Mouse (Mus musculus) bone marrow, adult 2 months (tissue): ENCODE results near the gene Stx4a.

Experiments used
- CTCF ChIP-seq: fragments of 200-500 bp; IDR thresholded peaks from 2 replicates; pipeline ENCODE4 v1.5.1; 2011; ENCODE audit warnings: low read length, control low read depth; ENCODE audit not compliant: control insufficient read depth, insufficient read depth
- POLR2A ChIP-seq: fragments of 200-500 bp; IDR thresholded peaks from 2 replicates; pipeline ENCODE4 v1.6.1; 2011; ENCODE audit warnings: low read depth, mild to moderate bottlenecking, control low read depth, low read length, borderline replicate concordance; ENCODE audit not compliant: control insufficient read depth

DNA sequence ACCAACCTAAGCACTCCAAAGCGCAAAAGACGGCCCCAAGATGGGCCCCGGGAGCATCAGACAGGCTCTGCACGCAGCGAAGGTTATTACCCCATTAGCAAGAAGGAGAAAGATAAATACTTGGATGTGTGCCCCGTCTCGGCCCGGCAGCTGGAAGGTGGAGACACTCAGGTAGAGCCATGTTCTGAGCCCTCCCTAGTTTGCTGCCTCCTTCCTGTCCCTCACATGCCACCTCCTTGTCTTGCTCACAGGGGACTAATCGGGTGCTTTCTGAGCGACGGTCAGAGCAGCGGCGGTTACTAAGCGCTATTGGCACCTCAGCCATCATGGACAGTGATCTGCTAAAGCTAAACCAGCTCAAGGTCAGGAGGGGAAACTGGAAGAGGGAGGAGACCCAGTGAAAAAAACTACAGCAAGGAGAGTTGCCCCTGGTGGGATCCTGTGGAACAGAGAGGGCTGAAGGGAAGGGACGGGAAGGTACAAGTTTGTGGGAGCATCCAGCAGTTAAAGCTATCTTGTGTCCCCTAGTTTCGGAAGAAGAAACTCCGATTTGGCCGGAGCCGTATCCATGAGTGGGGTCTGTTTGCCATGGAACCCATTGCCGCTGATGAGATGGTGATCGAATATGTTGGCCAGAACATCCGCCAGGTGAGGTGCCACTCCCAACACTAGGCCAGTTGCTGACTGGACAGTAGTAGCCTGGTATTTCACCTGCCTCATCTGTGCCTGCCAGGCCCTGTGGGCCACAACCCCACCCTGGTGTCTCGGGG lies 26.8 kb upstream of the Stx4a start:
- TF ChIP-seq CTCF (no peak), POLR2A (no peak)
